Mouse (Mus musculus) layer of hippocampus, adult 2 months (tissue): ENCODE results near the gene Tymp. TPM values are rescaled to one million over a fixed set of nuclear protein-coding genes. Genes with fewer than 3 reads are reported as not detected.

Source experiments
- DNase-seq, 2 experiments: peaks; one replicate each; pipeline ENCODE4 v3.0.0; 2022; ENCODE audit warnings: low spot score in 2 of 2
- H3K27ac ChIP-seq: fragments of 200-600 bp; 2 replicates; pipeline ENCODE4 v1.8.1; 2022
- H3K4me3 ChIP-seq: fragments of 200-600 bp; 2 replicates; pipeline ENCODE4 v1.8.1; 2022; ENCODE audit warnings: mild to moderate bottlenecking
- CTCF ChIP-seq: fragments of 200-600 bp; conservative IDR thresholded peaks from 2 replicates; pipeline ENCODE4 v1.8.1; 2022; ENCODE audit warnings: antibody characterized with exemption, mild to moderate bottlenecking, moderate library complexity
- total RNA-seq, 2 experiments: library from RNA; stranded (reverse); gene quantifications; 2 replicates each; pipeline ENCODE4 v1.2.3; 2021

The Tymp gene
- total RNA-seq, 2 experiments from 2014 or later = 1.3 TPM

DNA sequence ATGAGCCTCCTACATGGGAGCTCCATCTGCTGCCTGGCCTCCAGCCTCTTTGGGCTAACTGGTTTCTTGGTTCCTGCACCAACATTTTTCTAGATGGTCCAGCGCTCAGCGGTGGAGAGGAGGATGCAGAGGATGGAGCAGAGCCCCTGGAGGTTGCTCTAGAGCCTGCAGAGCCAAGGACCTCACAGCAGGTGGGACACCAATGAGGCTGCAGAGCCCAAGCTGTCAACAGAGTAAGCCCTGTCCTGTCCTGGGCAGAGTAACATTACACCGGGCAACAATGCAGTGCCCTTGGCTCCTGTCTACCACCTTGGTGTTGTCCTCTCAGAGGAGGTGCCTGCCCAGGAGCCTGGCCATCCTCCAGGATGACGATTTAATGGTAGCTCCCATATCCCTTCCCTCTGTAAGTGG lies 11.7 kb downstream of the Tymp start:
- no peak overlapping the region for H3K4me3 ChIP-seq
- no peak for DNase-seq
- H3K27ac ChIP-seq = no peak overlapping the region
- TF ChIP-seq CTCF = no peak

DNA sequence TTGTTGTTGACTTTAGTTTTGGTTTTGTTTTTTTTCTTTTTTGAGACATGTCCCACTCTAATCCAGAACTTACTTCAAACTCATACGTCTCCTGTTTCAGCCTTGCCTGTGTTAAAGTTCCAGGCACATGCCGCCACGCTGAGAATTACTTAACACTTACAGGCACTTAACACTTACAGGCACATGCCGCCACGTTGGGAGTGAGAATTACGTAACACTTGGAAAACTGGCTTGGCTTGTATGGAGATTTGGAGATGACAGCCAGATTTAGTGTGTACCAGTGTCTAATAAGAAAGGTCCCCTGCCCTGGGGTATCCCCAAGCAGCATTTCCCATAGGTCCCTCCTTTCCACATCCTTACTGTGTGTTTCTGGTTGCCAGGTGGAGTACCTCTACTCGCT lies 13.8 kb downstream of the Tymp start:
- Histone ChIP-seq H3K4me3 (no peak overlapping the region), H3K27ac (no peak overlapping the region)
- no peak for TF ChIP-seq CTCF
- DNase-seq = no peak

DNA sequence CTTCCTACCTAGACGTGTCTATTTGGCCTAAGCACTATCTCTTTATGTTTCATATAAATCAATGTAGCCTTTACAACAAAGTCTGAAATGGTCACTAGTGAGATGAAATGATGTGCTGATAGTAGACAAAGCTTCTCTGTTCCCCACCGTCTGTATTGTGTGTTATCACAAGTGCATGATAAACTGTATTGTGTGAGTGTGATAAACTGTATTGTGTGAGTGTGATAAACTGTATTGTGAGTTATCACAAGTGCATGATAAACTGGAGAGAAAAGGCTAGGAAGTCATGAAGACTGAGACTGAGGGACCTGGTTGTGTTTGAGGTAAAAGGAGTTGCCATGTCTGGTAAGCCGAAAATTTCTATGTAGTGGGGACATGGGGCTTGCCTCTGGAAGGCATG lies 18.1 kb downstream of the Tymp start:
- DNase-seq = no peak
- no peak overlapping the region for H3K27ac ChIP-seq
- H3K4me3 ChIP-seq = no peak overlapping the region
- no peak for TF ChIP-seq CTCF

DNA sequence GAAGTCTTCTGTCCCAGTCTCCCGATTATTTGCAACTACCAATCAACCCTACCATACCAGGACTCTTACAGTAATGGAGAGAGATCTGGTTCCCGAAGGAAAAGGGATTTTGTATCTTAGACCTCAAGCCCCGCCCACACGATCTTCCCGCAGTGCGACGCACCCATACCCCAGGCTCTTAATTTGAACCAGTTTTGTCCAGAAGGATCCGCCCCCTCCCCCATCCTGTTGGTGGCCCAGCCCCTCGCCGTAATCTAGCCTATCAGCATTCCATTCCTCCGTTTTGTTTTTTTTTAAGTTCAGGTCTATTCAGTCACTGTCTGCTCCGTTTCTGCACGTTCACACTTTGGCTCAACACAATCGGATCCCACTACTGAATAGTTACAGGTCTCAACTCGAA lies 20.5 kb downstream of the Tymp start:
- no peak for TF ChIP-seq CTCF
- Histone ChIP-seq H3K27ac (peak overlapping the region; percentile 88), H3K4me3 (peak overlapping the region; percentile 92)
- peak; percentile 41 to 53 for DNase-seq

- peak within 1 kb of the TSS; percentile 92 for H3K4me3 ChIP-seq
- peak within 1 kb of the TSS; percentile 88 for H3K27ac ChIP-seq
- TF ChIP-seq CTCF = peak; percentile 41
- peak; percentile 94 to 96 for DNase-seq
Observed at GRCm38 (mm10) chr15:89355241-89356187, 21.3 kb downstream of the Tymp start, which contains the start of the genes Lmf2 and Ncaph2. Lmf2 (minus strand) TSS chr15:89355659. Ncaph2 (plus strand) TSS chr15:89355719.

DNA sequence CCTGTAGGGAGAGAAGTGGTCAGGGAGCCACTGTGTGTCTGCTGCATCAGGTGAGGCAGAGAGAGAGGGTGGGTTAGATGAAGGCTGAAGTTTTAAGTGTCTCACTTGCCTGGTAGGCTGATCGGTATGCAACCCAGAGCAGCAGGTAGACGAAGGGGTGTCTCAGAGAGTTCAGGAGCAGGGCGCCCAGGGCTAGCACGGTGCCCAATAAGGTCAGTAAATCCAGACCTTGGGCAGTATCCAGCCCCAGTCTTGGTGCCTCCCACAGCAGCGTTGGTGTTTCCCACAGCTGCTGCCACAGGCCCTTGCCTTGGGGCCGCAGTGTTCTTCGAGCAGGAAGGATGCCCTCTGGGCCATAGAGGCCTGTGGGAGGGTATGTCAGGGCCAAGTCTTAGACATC lies 22.4 kb downstream of the Tymp start:
- Histone ChIP-seq H3K4me3 (peak overlapping the region; percentile 92), H3K27ac (no peak overlapping the region)
- TF ChIP-seq CTCF = no peak
- DNase-seq = no peak

DNA sequence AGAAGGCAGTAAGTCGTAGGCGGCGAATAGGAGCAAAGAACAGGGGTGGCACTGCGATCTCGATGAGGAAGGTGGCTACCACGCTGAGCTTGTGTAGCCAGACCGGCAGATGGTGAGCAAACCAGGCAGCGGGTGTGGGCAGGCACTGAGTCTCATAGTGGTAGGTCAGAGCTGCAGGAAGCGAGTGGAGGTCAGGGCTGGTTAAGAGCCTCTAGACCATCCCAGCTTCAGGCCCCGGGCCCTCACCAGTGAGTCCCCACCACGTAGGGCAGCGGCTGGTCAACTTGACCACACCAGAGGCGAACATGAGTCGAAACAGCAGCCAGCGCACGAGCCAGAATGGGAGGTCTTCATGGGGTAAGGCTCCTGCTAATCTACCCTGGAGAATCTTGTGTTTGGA lies 23.0 kb downstream of the Tymp start:
- no peak for TF ChIP-seq CTCF
- Histone ChIP-seq H3K4me3 (no peak overlapping the region), H3K27ac (no peak overlapping the region)

GRCm38 (mm10) chr15:89352795-89353194 lies 24.0 kb downstream of the Tymp start:
- TF ChIP-seq CTCF = no peak
- no peak overlapping the region for H3K4me3 ChIP-seq

More for the DNA sequence above, 23.0 kb downstream of the Tymp start:
- DNase-seq = no peak

GRCm38 (mm10) chr15:89352054-89352453 lies 24.8 kb downstream of the Tymp start:
- TF ChIP-seq CTCF = no peak
- no peak overlapping the region for H3K4me3 ChIP-seq
- H3K27ac ChIP-seq = no peak overlapping the region
- no peak for DNase-seq

More at GRCm38 (mm10) chr15:89352795-89353194, 24.0 kb downstream of the Tymp start:
- DNase-seq = no peak
- no peak overlapping the region for H3K27ac ChIP-seq

DNA sequence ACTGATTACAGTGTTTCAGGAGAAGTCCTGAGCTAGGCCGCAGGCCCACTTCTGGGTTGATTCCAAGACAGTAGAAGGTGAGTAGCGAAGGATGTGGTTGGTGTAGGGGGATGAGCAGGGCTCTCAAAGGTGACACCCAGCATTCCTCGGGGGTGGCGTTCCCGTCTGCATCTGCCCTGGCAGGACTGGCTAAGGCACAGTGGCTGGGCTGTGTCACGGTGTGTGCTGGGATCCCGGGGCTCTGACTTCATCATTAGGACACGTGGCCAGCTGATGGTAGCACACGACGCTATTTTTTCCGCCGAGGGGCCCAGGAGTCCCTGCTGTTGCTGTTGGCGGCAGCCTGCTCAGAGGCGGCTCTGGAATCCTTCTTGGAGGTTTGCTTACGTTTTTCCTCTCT lies 25.5 kb downstream of the Tymp start:
- no peak for DNase-seq
- Histone ChIP-seq H3K27ac (no peak overlapping the region), H3K4me3 (no peak overlapping the region)
- no peak for TF ChIP-seq CTCF

DNA sequence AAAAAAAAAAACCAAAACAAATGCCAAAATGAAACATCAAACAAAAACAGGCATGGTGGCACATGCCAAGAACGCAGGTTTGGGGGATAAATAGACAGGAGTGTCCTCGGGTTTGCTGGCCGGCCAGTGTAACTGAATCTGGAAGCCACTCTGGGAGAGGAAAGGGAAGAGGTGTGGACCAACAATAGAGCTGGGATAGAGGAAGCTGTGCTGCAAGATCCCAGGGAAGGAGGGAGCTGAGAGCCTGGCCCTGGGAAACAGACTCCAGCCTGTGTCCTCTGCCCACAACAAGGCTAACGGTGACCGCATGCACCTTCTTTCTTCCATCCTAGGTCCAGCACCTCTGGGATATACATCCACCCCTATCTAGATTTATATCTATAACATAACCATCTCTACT lies 26.4 kb downstream of the Tymp start:
- Histone ChIP-seq H3K27ac (no peak overlapping the region), H3K4me3 (no peak overlapping the region)
- no peak for DNase-seq
- no peak for TF ChIP-seq CTCF

DNA sequence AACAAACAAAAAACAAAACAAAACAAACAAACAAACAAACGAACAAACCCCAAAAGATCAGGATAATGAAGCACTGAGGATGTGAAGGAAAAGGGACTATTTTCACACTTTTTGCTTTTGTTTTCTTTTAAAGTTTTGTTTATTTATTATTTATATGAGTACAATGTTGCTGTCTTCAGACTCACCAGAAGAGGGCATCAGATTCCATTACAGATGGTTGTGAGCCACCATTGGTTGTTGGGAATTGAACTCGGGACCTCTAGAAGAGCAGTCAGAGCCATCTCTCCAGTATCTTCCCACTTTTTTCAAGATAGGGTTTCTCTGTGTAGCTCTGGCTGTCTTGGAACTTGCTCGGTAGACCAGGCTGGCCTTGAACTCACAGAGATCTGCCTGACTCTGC lies 33.5 kb downstream of the Tymp start:
- DNase-seq = no peak

DNA sequence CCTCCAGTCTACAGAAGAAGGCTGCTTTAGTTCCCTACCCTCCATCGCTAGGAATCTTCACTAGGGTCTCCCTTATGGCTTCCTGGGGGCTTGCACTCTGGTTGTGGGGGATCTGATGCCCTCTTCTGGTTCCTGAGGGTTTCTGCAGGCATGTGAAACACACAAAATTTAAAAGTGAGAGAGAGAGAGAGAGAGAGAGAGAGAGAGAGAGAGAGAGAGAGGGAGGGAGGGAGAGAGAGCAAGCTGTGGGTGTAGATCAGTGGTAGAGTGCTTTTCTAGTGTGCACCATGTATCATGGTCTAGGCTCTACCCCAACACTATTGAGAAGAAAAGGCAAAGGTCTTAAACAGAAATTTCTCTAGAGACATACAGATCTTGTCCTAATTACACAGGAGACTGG lies 35.2 kb downstream of the Tymp start:
- no peak overlapping the region for H3K27ac ChIP-seq
- DNase-seq = no peak
- no peak overlapping the region for H3K4me3 ChIP-seq
- peak; percentile 38 for TF ChIP-seq CTCF

More for the DNA sequence above, 33.5 kb downstream of the Tymp start:
- peak; percentile 68 for TF ChIP-seq CTCF
- Histone ChIP-seq H3K4me3 (no peak overlapping the region), H3K27ac (no peak overlapping the region)

GRCm38 (mm10) chr15:89340136-89340535 lies 36.7 kb downstream of the Tymp start:
- no peak for DNase-seq
- TF ChIP-seq CTCF = no peak
- no peak overlapping the region for H3K4me3 ChIP-seq
- H3K27ac ChIP-seq = no peak overlapping the region
